Comparison of ENCODE assay signal across 9 mouse cellular contexts in the genomic region with DNA sequence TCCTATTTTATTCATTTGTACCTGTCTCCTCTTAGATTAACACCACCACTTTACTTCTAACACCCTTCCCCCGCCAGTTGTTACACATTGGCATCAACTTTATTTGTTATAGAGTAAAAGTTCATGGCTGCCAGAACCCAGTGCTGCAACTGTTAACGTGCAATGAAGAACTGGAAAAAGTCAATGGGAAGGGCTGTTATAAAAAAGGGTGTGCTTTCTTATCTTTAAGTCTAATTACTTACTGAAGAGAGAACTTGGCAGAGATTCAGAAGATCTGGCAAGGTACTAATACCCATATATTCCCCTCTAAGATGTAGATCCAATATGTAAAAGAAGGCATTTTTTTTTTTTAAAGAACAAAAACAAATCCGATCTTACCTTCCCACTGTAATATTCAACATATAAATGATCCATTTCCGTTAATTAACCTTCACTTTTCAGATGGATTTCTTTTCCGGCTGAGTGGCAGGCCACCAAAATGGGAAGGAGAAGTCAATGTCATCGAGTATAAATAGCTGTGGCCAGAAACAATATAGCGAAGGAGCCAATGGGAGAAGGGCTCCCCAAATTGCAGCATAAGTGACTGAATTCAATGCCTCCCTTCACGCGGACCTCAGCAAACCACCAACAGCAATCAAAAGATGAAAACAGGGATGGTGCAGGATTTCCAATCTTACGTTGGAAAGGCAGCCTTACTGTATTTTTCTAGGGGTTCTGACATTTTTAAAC. TPM values are rescaled to one million over a fixed set of nuclear protein-coding genes. Genes with fewer than 3 reads are reported as not detected.
DNase-seq lines count a peak whose midpoint lies in the region; ATAC-seq and TF ChIP-seq lines count a peak whose summit lies in the region.
"Had no signal": no experiment of that assay in that cellular context is flagged by ENCODE, and none has a peak within 500 bp of the region (broad histone marks: within the 10 kb centered on the region; RNA-seq: fewer than 3 reads in every experiment).

No protein-coding gene starts in this region.

- intact Hi-C loops in heart, adult 2 months (cut with DNase I), result loop anchor here (5.0 kb wide), 1 partner anchor 72 kb away; no protein-coding TSS in a partner anchor

- H3K27me3 ChIP-seq in heart, adult 2 months (ENCODE audit: control insufficient read depth, insufficient read depth, low read length), result no peaks in the 10 kb centered on the region
- H3K27me3 ChIP-seq in hindbrain, embryonic 15.5 days, result no peaks in the 10 kb centered on the region
- no peaks in the 10 kb centered on the region for H3K27me3 ChIP-seq in midbrain, embryonic 12.5 days
- no peaks in the 10 kb centered on the region for H3K27me3 ChIP-seq in thymus, adult 2 months (ENCODE audit: control insufficient read depth, insufficient read depth, low read length)

- H3K4me2 ChIP-seq in hindbrain, embryonic 15.5 days, result peak overlapping the region; percentile 71
- H3K4me2 ChIP-seq in midbrain, embryonic 12.5 days (replicated peaks), result peak overlapping the region; percentile 68; the same call in 1 of the 2 replicates

- H3K4me1 ChIP-seq in heart, adult 2 months (ENCODE audit: control insufficient read depth, insufficient read depth, low read length), result peaks cover 10% of the 10 kb centered on the region
- H3K4me1 ChIP-seq in hindbrain, embryonic 15.5 days (replicated peaks), result peaks cover 45% of the 10 kb centered on the region
- H3K4me1 ChIP-seq in midbrain, embryonic 12.5 days, result peaks cover 30% of the 10 kb centered on the region
- peaks cover 7% of the 10 kb centered on the region for H3K4me1 ChIP-seq in thymus, adult 2 months (replicated peaks; ENCODE audit: control insufficient read depth, insufficient read depth, low read length)

- TF ChIP-seq EP300 in heart, adult 2 months (IDR thresholded peaks at IDR 0.05; ENCODE audit: insufficient read depth, low read depth, low read length), result no peak

- H3K79me2 ChIP-seq in heart, adult 2 months (replicated peaks; ENCODE audit: control insufficient read depth, insufficient read depth, low read length), result peaks cover 7% of the 10 kb centered on the region

- H3K27ac ChIP-seq in heart, adult 2 months, result peak overlapping the region; percentile 38; the same call in 1 of the 2 replicates
- no peak overlapping the region for H3K27ac ChIP-seq in hindbrain, embryonic 15.5 days (replicated peaks)
- no peak overlapping the region for H3K27ac ChIP-seq in midbrain, embryonic 12.5 days (replicated peaks)
- no peak overlapping the region for H3K27ac ChIP-seq in thymus, adult 2 months (ENCODE audit: control insufficient read depth, insufficient read depth, low read length)

- 47% methylated on average over 10 of the region's 10 CpGs for WGBS in heart, adult 2 months
- 63% methylated on average over 10 of the region's 10 CpGs for WGBS in hindbrain, embryonic 15.5 days
- 71% methylated on average over 10 of the region's 10 CpGs for WGBS in midbrain, embryonic 12.5 days
- WGBS in thymus, adult 2 months, result 86% methylated on average over 10 of the region's 10 CpGs

- ATAC-seq in hindbrain, embryonic 15.5 days (ENCODE audit: low FRiP score, low read depth), result no peak
- ATAC-seq in midbrain, embryonic 12.5 days (ENCODE audit: low FRiP score, low read depth), result no peak

- TF ChIP-seq CTCF in heart, adult 2 months (IDR thresholded peaks at IDR 0.05), result no peak
- no peak for TF ChIP-seq CTCF in thymus, adult 2 months (IDR thresholded peaks at IDR 0.05; ENCODE audit: borderline replicate concordance, control insufficient read depth, extremely low read depth, insufficient read depth, low read length, poor library complexity)

- peaks cover 11% of the 10 kb centered on the region for H3K36me3 ChIP-seq in heart, adult 2 months (ENCODE audit: control insufficient read depth, insufficient read depth, low read length)
- H3K36me3 ChIP-seq in hindbrain, embryonic 15.5 days, result no peaks in the 10 kb centered on the region
- H3K36me3 ChIP-seq in midbrain, embryonic 12.5 days, result no peaks in the 10 kb centered on the region
- H3K36me3 ChIP-seq in thymus, adult 2 months (ENCODE audit: control insufficient read depth, insufficient read depth, low read length), result no peaks in the 10 kb centered on the region

- no peaks in the 10 kb centered on the region for H3K9me3 ChIP-seq in hindbrain, embryonic 15.5 days
- no peaks in the 10 kb centered on the region for H3K9me3 ChIP-seq in midbrain, embryonic 12.5 days

- TF ChIP-seq POLR2A in heart, adult 2 months (IDR thresholded peaks at IDR 0.05; ENCODE audit: insufficient read depth, low read depth, low read length), result no peak
- no peak for TF ChIP-seq POLR2A in thymus, adult 2 months (IDR thresholded peaks at IDR 0.05; ENCODE audit: control insufficient read depth, extremely low read depth, insufficient read depth, low read length, poor library complexity)

- H3K9ac ChIP-seq in heart, adult 2 months (ENCODE audit: low read depth, low read length), result no peak overlapping the region
- H3K9ac ChIP-seq in hindbrain, embryonic 15.5 days, result no peak overlapping the region
- no peak overlapping the region for H3K9ac ChIP-seq in midbrain, embryonic 12.5 days (replicated peaks)

- peak overlapping the region; percentile 26 for H3K4me3 ChIP-seq in heart, adult 2 months
- peak overlapping the region; percentile 86 for H3K4me3 ChIP-seq in hindbrain, embryonic 15.5 days
- no peak overlapping the region for H3K4me3 ChIP-seq in midbrain, embryonic 12.5 days
- H3K4me3 ChIP-seq in thymus, adult 2 months (ENCODE audit: control insufficient read depth, insufficient read depth, low read length), result no peak overlapping the region

- no peak for DNase-seq in heart, adult 2 months
- no peak for DNase-seq in heart, adult 8-10 months (ENCODE audit: low spot score)
- DNase-seq in adipocyte (ENCODE audit: low spot score), result peak; percentile 68
- DNase-seq in adrenal gland, adult 18-20 months (ENCODE audit: low spot score in 2 of 2), result no peak
- no peak for DNase-seq in thymus, adult 2 months
- DNase-seq in embryo, embryonic 10.5 days (ENCODE audit: low spot score), result no peak
- DNase-seq: gastrocnemius, postnatal 10 days had no signal

RNA-seq across cellular contexts. Expression of a gene that starts 1.8 kb away (rescaled TPM):
- total RNA-seq in heart, adult 2 months (2021), result 10 to 100 TPM; 34.6 to 35.4 TPM
- 16.6 and 24.6 TPM in 2 replicates for polyA plus RNA-seq in heart, adult 2 months (2012; rRNA removed)
- 10 to 100 TPM; 30.0 to 38.2 (median 35.3) TPM for total RNA-seq in heart, adult 8-10 months (2022)
- 24.5 and 26.0 TPM in 2 replicates for polyA plus RNA-seq in hindbrain, embryonic 15.5 days (2015; fragmentation: Nextera tagmentation; extraction: Ambion mirVana)
- polyA plus RNA-seq in midbrain, embryonic 12.5 days (2016; fragmentation: Nextera tagmentation; extraction: Ambion mirVana), result 17.4 and 20.0 TPM in 2 replicates
- 10 to 100 TPM; 30.5 to 48.7 TPM for total RNA-seq in adrenal gland, adult 18-20 months (2021)
- 23.3 and 23.4 TPM in 2 replicates for polyA plus RNA-seq in thymus, adult 2 months (2012; rRNA removed)

RNA-seq across cellular contexts. Expression of a gene that starts 33.3 kb away (rescaled TPM):
- 10 to 100 TPM; 30.1 to 32.1 TPM for total RNA-seq in heart, adult 2 months (2021)
- 13.7 and 24.8 TPM in 2 replicates for polyA plus RNA-seq in heart, adult 2 months (2012; rRNA removed)
- total RNA-seq in heart, adult 8-10 months (2022), result 10 to 100 TPM; 26.9 to 29.9 (median 28.6) TPM
- polyA plus RNA-seq in hindbrain, embryonic 15.5 days (2015; fragmentation: Nextera tagmentation; extraction: Ambion mirVana), result 94.4 and 95.6 TPM in 2 replicates
- polyA plus RNA-seq in midbrain, embryonic 12.5 days (2016; fragmentation: Nextera tagmentation; extraction: Ambion mirVana), result 188 and 201 TPM in 2 replicates
- 10 to 100 TPM; 73.2 to 84.0 TPM for total RNA-seq in adrenal gland, adult 18-20 months (2021)
- 36.0 and 41.8 TPM in 2 replicates for polyA plus RNA-seq in thymus, adult 2 months (2012; rRNA removed)

Comparison
In these comparisons a context has a peak if more than half of its experiments do, and no peak if none do; other contexts are left out.
1. H3K4me3 ChIP-seq: peak in heart, adult 2 months (single experiment) and hindbrain, embryonic 15.5 days (single experiment); none in midbrain, embryonic 12.5 days (single experiment) and thymus, adult 2 months (single experiment).